Mouse (Mus musculus) limb, embryonic 14.5 days (tissue): ENCODE results near the gene Iqcf1. TPM values are rescaled to one million over a fixed set of nuclear protein-coding genes. Genes with fewer than 3 reads are reported as not detected.

Source experiments
- ATAC-seq: fragments of 200-750 bp; cut with Nextera tagmentation; 2 replicates; pipeline ENCODE4 v1.8.0; 2017; ENCODE audit warnings: low read depth, moderate number of reproducible peaks, moderate TSS enrichment; ENCODE audit not compliant: low FRiP score
- DNase-seq: peaks from one replicate; pipeline ENCODE4 v3.0.0-alpha.2; 2015; ENCODE audit warnings: low spot score
- H3K27ac ChIP-seq: fragments of 300-500 bp; sonication (generic); replicated peaks from 2 replicates; pipeline ENCODE4 v1.5.1; 2014; ENCODE audit warnings: low read depth, mild to moderate bottlenecking, low read length, moderate library complexity, mixed read lengths
- H3K27me3 ChIP-seq: fragments of 300-500 bp; sonication (generic); 2 replicates; pipeline ENCODE4 v1.6.1; 2014; ENCODE audit warnings: low read length, mixed read lengths; ENCODE audit not compliant: control insufficient read depth, insufficient read depth
- H3K36me3 ChIP-seq: fragments of 300-500 bp; sonication (generic); 2 replicates; pipeline ENCODE4 v1.6.1; 2014; ENCODE audit warnings: mild to moderate bottlenecking, low read length, moderate library complexity, mixed read lengths; ENCODE audit not compliant: control insufficient read depth, insufficient read depth
- H3K4me1 ChIP-seq: fragments of 300-500 bp; sonication (generic); 2 replicates; pipeline ENCODE4 v1.6.1; 2014; ENCODE audit warnings: antibody characterized with exemption, low read length, mixed read lengths; ENCODE audit not compliant: control insufficient read depth, insufficient read depth
- H3K4me2 ChIP-seq: fragments of 300-500 bp; sonication (generic); replicated peaks from 2 replicates; pipeline ENCODE4 v1.6.1; 2014; ENCODE audit warnings: low read depth, mild to moderate bottlenecking, low read length, moderate library complexity; ENCODE audit not compliant: severe bottlenecking
- H3K4me3 ChIP-seq: fragments of 300-500 bp; sonication (generic); replicated peaks from 2 replicates; pipeline ENCODE4 v1.5.1; 2014; ENCODE audit warnings: low read length
- H3K9ac ChIP-seq: fragments of 300-500 bp; sonication (generic); 2 replicates; pipeline ENCODE4 v1.6.1; 2014; ENCODE audit warnings: mild to moderate bottlenecking, low read depth, low read length, moderate library complexity; ENCODE audit not compliant: severe bottlenecking
- H3K9me3 ChIP-seq: fragments of 300-500 bp; sonication (generic); 2 replicates; pipeline ENCODE4 v1.6.1; 2016; ENCODE audit warnings: low read length; ENCODE audit not compliant: control insufficient read depth
- POLR2A ChIP-seq: fragments of 200-500 bp; IDR thresholded peaks from 2 replicates; pipeline ENCODE4 v1.8.0; 2012; ENCODE audit warnings: inconsistent platforms, mild to moderate bottlenecking, moderate library complexity, borderline replicate concordance; ENCODE audit not compliant: insufficient read depth, insufficient read length; ENCODE audit errors: extremely low read depth
- WGBS: fragments of 180-500 bp; shearing (Covaris S2); extraction: QIAGEN DNeasy Blood & Tissue Kit; methylation state at CpG from one replicate; pipeline ENCODE4 v1.1.7; 2014; 5-methylcytosine and 5-hydroxymethylcytosine counted together
- polyA plus RNA-seq, 2 experiments: library from polyadenylated mRNA; depleted of rRNA in 1 of 2; stranded (reverse) in 1 of 2; unstranded in 1 of 2; fragments of >200 nt; fragmentation: Nextera tagmentation in 1 of 2; extraction: Ambion mirVana in 1 of 2; gene quantifications; 2 replicates each; pipeline versions ENCODE4 v1.2.1 to v1.2.3; 2012 to 2014

Gene Iqcf1
- polyA plus RNA-seq, 2 experiments: not detected

- no peak for ATAC-seq
- H3K9ac ChIP-seq: 0 out of 2 replicates have a peak overlapping the region, but pooled peaks have one; percentile 7
- H3K4me3 ChIP-seq: no peak overlapping the region
- WGBS: 61% methylated on average over 14 of the region's 14 CpGs
- H3K27me3 ChIP-seq: no peaks in the 10 kb centered on the region
- H3K4me2 ChIP-seq: no peak overlapping the region
- no peak for TF ChIP-seq POLR2A
- peaks cover 10% of the 10 kb centered on the region for H3K4me1 ChIP-seq
- H3K27ac ChIP-seq: no peak overlapping the region
- DNase-seq: no peak
- no peaks in the 10 kb centered on the region for H3K36me3 ChIP-seq
- no peaks in the 10 kb centered on the region for H3K9me3 ChIP-seq
Measured at GRCm38 (mm10) chr9:106470991-106471750, 28.6 kb upstream of the Iqcf1 start.

- Histone ChIP-seq H3K9ac (0 out of 2 replicates have a peak overlapping the region, but pooled peaks have one; percentile 7), H3K4me3 (no peak overlapping the region), H3K4me2 (no peak overlapping the region), H3K9me3 (no peaks in the 10 kb centered on the region), H3K36me3 (no peaks in the 10 kb centered on the region), H3K27ac (no peak overlapping the region), H3K27me3 (no peaks in the 10 kb centered on the region), H3K4me1 (peaks cover 14% of the 10 kb centered on the region)
- DNase-seq (no peak), ATAC-seq (no peak)
- no peak for TF ChIP-seq POLR2A
- WGBS: 9% methylated on average over 5 of the region's 5 CpGs
Measured at GRCm38 (mm10) chr9:106471892-106472291, 27.9 kb upstream of the Iqcf1 start.

GRCm38 (mm10) chr9:106472321-106472720, 27.4 kb upstream of the Iqcf1 start:
- DNase-seq (no peak), ATAC-seq (no peak)
- no peak for TF ChIP-seq POLR2A
- Histone ChIP-seq H3K27me3 (no peaks in the 10 kb centered on the region), H3K27ac (no peak overlapping the region), H3K4me1 (peaks cover 14% of the 10 kb centered on the region), H3K4me3 (no peak overlapping the region), H3K9me3 (no peaks in the 10 kb centered on the region), H3K36me3 (no peaks in the 10 kb centered on the region), H3K4me2 (no peak overlapping the region), H3K9ac (no peak overlapping the region)
- 64% methylated on average over 4 of the region's 4 CpGs for WGBS

GRCm38 (mm10) chr9:106473081-106473752, 26.6 kb upstream of the Iqcf1 start:
- DNase-seq: no peak

GRCm38 (mm10) chr9:106473753-106474105, 26.0 kb upstream of the Iqcf1 start:
- DNase-seq (no peak), ATAC-seq (no peak)
- no peaks in the 10 kb centered on the region for H3K36me3 ChIP-seq
- no peak for TF ChIP-seq POLR2A
- 33% methylated on average over 1 of the region's 5 CpGs for WGBS
- H3K27ac ChIP-seq: no peak overlapping the region
- H3K4me3 ChIP-seq: no peak overlapping the region
- H3K4me1 ChIP-seq: peaks cover 21% of the 10 kb centered on the region
- H3K4me2 ChIP-seq: no peak overlapping the region
- no peak overlapping the region for H3K9ac ChIP-seq
- H3K27me3 ChIP-seq: no peaks in the 10 kb centered on the region
- H3K9me3 ChIP-seq: no peaks in the 10 kb centered on the region

More at GRCm38 (mm10) chr9:106473081-106473752, 26.6 kb upstream of the Iqcf1 start:
- peaks cover 21% of the 10 kb centered on the region for H3K4me1 ChIP-seq
- no peak for TF ChIP-seq POLR2A
- H3K4me2 ChIP-seq: no peak overlapping the region
- no peak overlapping the region for H3K27ac ChIP-seq
- H3K9me3 ChIP-seq: no peaks in the 10 kb centered on the region
- no peak for ATAC-seq
- no peaks in the 10 kb centered on the region for H3K27me3 ChIP-seq
- 89% methylated on average over 16 of the region's 16 CpGs for WGBS
- H3K36me3 ChIP-seq: no peaks in the 10 kb centered on the region
- H3K4me3 ChIP-seq: no peak overlapping the region
- H3K9ac ChIP-seq: no peak overlapping the region
